Mouse (Mus musculus) inflammation-experienced regulatory T-cells, adult 6 months (primary cell): Measurements from ENCODE around the gene Znrf1. TPM values are rescaled to one million over a fixed set of nuclear protein-coding genes. Genes with fewer than 3 reads are reported as not detected.

Source experiments
- ATAC-seq: one replicate; pipeline ENCODE4 v1.8.0; 2017
- polyA plus RNA-seq, 3 experiments: library from polyadenylated mRNA; unstranded; fragments of 100-300 nt; shearing (Covaris generic); gene quantifications; one replicate each; pipeline ENCODE4 v1.2.1; 2017

The Znrf1 gene
- polyA plus RNA-seq, 3 experiments from 2014 or later, result 12.4 to 58.2 (median 50.7) TPM

- no peak for ATAC-seq
Measured at GRCm38 (mm10) chr8:111632976-111633375, 97.1 kb downstream of the Znrf1 start.

- no peak for ATAC-seq
Measured at GRCm38 (mm10) chr8:111638086-111638485, 102.2 kb downstream of the Znrf1 start.

- ATAC-seq, result no peak
Measured at GRCm38 (mm10) chr8:111641064-111641463, 105.2 kb downstream of the Znrf1 start.

GRCm38 (mm10) chr8:111642496-111642895, 106.6 kb downstream of the Znrf1 start:
- ATAC-seq, result no peak

GRCm38 (mm10) chr8:111642939-111643263, 107.0 kb downstream of the Znrf1 start:
- peak; percentile 2 for ATAC-seq

GRCm38 (mm10) chr8:111643264-111644141, 107.6 kb downstream of the Znrf1 start, which contains the start of gene Zfp1:
Gene Zfp1, plus strand, starts transcription at chr8:111643401.
- ATAC-seq, result peak; percentile 78

- ATAC-seq, result peak; percentile 64
Measured at GRCm38 (mm10) chr8:111644286-111645051, 108.6 kb downstream of the Znrf1 start.

GRCm38 (mm10) chr8:111645715-111646114, 109.8 kb downstream of the Znrf1 start:
- ATAC-seq, result peak; percentile 67

- no peak for ATAC-seq
Measured at GRCm38 (mm10) chr8:111648834-111649233, 112.9 kb downstream of the Znrf1 start.

GRCm38 (mm10) chr8:111650651-111651050, 114.8 kb downstream of the Znrf1 start:
- no peak for ATAC-seq

GRCm38 (mm10) chr8:111653524-111653923, 117.6 kb downstream of the Znrf1 start:
- no peak for ATAC-seq

GRCm38 (mm10) chr8:111657312-111657854, 121.5 kb downstream of the Znrf1 start:
- no peak for ATAC-seq

GRCm38 (mm10) chr8:111658819-111659423, 123.0 kb downstream of the Znrf1 start:
- peak; percentile 57 for ATAC-seq

GRCm38 (mm10) chr8:111662473-111662872, 126.6 kb downstream of the Znrf1 start:
- ATAC-seq, result no peak

- ATAC-seq, result no peak
Measured at GRCm38 (mm10) chr8:111666751-111667150, 130.9 kb downstream of the Znrf1 start.

Other genes starting within 250 kb of the Znrf1 start
- 10 to 100 TPM; 26.0 to 37.9 (median 27.3) TPM for gene Rfwd3, start 235.9 kb upstream of the Znrf1 start, polyA plus RNA-seq
- gene Mlkl, start 197.9 kb upstream of the Znrf1 start, polyA plus RNA-seq, result 10 to 100 TPM in 1 of 3 experiments, 1 to 10 TPM in 2; 3.7 to 18.8 (median 6.3) TPM
- gene Fa2h, start 142.3 kb upstream of the Znrf1 start, polyA plus RNA-seq, result under 1 TPM in 1 of 3 experiments, not detected in 2; 0.32 TPM
- 1 to 10 TPM; 2.9 to 4.9 (median 4.6) TPM for gene Wdr59, start 14.0 kb upstream of the Znrf1 start, polyA plus RNA-seq
- 1 to 10 TPM in 1 of 3 experiments, under 1 TPM in 2; 0.36 to 1.2 (median 0.95) TPM for gene Ldhd, start 94.3 kb downstream of the Znrf1 start, polyA plus RNA-seq
- gene Zfp1, start 107.3 kb downstream of the Znrf1 start, polyA plus RNA-seq, result 10 to 100 TPM; 15.6 to 46.2 (median 33.0) TPM
- not detected for gene Ctrb1, start 154.9 kb downstream of the Znrf1 start, polyA plus RNA-seq
- under 1 TPM in 2 of 3 experiments, not detected in 1; 0.17 to 0.25 TPM for gene Bcar1, start 207.7 kb downstream of the Znrf1 start, polyA plus RNA-seq